Mouse (Mus musculus) 416B (cell line): ENCODE data around the gene Ttc30a2.
"Not testable (repeated sequence)": the region's sequence is repeated elsewhere in the genome, so short reads cannot be mapped to it uniquely, and the experiment has no call there.

Experiments used
- DNase-seq: peaks from one replicate; pipeline ENCODE4 v3.0.0; 2011; ENCODE audit warnings: low read depth

Gene Ttc30a2

GRCm38 (mm10) chr2:75977752-75978368, at the start of gene Ttc30a2:
Gene Ttc30a2, minus strand, starts transcription at chr2:75978170.
- peak; percentile 63 for DNase-seq

DNA sequence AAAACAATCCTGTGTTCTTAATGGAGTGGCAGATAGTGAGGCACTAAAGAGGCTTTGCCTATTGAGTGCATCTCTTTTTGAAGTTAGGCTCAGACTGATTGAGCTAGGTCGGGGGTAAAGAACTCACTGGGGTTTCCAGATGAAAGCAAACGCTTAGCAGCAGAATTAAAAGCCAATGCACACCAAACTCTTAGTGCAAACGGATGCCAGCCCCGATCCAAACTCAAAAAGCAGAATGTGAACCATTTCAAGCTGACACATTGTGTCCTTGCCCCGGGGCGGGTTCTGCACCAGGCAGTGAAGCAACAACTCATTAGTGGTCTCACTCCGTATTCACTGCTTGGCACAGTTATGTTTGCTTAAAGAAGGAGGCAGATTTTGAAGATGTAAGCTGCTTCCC, 38.9 kb upstream of the Ttc30a2 start:
- no peak for DNase-seq

GRCm38 (mm10) chr2:76016136-76016535, 38.2 kb upstream of the Ttc30a2 start:
- no peak for DNase-seq

DNA sequence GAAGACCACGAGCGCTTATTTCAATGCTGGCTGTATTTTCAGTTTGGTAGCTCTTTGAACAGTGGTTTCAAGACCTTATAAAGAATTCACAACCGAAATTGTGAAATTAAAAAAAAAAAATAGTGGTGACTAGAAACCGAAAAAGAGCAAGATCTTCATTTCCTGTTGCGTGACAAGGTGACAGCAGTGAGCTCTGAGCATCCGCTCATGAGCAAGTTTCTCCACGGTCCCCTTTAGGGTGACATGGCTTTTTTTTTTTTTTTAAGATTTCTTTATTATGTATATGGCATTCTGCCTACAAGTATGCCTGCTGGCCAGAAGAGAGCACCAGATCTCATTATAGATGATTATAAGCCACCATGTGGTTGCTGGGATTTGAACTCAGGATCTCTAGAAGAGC, 37.5 kb upstream of the Ttc30a2 start:
- DNase-seq, result no peak

- DNase-seq, result no peak
These were observed 36.7 kb upstream of the Ttc30a2 start for GRCm38 (mm10) chr2:76014659-76015058.

DNA sequence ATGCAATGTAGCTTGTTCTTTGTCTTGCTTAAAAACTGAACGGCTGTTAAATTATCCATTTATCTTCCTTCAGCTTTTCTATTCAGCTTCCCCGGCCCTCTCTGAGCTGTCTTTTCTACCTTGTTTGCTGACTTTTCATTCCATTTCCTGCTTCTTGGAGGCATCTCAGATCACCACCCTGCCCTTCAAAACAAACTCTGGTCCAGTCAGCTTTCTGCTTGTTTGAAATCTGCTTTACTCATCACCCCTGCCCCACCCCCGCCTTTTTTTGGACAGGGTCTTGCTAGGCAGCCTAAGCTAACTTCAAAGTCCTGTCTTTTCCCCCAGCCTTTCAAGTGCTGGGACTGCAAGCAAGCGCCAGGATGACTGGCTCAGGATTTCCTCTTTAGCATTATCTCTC, 28.2 kb upstream of the Ttc30a2 start:
- no peak for DNase-seq

GRCm38 (mm10) chr2:76002899-76003298, 24.9 kb upstream of the Ttc30a2 start:
- no peak for DNase-seq

- peak; percentile 63 for DNase-seq
These were observed 23.4 kb upstream of the Ttc30a2 start for GRCm38 (mm10) chr2:76001392-76001791.

DNA sequence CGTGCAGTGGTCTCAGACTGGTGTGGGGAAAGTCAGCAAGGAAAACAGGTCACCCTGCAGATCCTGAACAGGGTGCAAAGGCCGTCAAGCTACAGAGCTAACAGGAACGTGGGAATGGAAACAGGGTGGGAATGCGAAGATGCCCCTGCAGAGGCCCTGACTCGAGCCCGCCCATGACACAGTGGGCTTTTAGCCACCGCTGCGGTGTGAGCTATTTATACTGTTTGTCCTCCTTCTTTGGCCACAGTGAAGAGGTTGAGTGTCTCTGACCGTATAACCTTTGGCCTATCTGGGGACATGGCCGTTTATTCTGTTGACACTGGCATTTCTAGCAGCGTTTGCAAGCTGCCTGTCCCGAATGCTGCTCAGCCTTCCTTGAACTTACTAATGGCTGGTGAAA, 21.7 kb upstream of the Ttc30a2 start:
- no peak for DNase-seq

DNA sequence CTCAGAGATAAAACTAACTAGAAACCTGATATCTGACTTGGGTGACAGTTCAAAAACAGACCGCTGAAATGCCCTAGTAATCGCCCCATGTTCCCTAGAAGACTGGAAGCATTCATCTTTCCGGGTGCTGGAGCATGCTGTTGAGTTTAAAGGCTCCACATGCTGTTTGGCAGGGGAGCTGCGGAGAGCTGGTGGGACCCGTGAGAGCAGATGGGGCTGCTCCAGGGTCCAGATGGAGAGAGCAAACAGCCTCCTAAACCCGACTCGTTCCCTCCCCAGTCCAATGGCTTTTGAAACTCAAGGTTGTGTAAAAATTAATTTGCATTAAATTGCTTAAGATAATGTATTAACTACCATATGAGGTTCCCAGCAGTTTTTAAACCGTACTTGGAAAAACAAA, 20.7 kb upstream of the Ttc30a2 start:
- DNase-seq, result no peak

DNA sequence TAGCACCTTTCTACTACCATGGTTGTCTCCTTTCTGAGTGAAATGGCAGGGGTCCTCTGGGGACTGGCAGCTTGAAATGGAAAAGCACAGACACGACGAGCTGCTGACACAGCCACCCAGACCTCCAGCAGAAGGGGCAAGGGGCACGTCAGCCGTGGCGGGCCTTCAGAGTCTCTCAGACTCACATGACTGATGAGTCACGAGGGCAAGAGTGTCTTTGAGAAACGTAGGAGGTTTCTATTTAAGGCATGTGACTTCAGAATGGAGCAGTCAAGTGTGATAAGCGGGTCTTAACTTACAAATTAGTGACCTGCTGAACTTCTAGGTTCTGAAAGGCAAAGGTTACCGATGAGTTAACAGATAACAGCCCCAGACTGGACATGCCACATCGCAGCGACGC, 19.8 kb upstream of the Ttc30a2 start:
- peak; percentile 31 for DNase-seq

- no peak for DNase-seq
These were observed 16.9 kb upstream of the Ttc30a2 start for GRCm38 (mm10) chr2:75994841-75995240.

DNA sequence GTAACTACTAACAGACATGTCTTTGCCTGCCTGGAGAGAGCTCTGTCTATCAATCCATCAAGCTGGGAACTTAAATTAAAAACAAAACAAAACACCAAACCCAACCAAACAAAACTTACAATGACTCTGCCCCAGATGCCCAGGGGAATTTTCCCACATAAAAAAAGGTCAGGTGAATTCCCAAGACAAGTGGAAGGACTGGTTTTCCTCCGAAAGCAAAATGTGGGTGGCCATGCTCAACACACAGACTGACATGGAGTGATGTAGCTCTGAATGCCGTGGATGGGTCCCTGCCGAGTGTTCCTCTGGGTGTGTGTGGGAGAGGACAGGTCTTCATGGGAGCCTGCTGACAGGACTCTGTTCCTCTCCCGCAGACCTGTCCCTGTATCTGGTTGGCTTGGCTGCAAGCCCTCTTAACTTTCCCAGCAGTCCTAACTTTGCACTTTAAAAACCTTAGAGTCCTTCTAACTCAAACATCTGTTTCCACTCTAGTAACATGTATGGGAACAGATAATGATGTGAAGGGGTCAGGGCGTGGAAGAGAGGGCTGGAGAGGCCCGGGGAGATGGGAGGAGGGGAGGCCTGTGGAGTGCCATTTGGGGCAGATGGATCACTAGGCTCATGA, 13.7 kb upstream of the Ttc30a2 start:
- DNase-seq, result no peak

- DNase-seq, result peak; percentile 74
These were observed 13.0 kb upstream of the Ttc30a2 start for GRCm38 (mm10) chr2:75990885-75991539.

DNA sequence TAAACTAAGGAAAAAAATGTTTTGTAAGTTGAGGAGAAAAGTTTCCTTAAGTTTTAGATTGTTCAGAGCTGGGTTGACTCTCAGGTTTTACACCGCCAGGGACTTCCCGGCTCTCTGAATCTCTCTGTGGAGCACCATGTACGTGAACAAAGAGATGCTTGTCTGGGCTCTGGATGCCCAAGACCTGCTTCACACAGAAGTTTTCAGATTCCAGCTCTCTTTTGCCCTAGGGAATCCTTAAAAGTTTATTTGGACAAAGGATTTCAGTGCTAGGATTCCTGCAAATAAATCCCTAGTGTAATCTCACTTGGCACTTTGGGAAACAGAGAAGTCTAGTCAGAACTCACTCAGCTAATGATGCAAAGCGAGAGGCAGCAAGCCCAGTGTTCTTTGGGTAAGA, 11.7 kb upstream of the Ttc30a2 start:
- no peak for DNase-seq

GRCm38 (mm10) chr2:75988779-75989363, 10.9 kb upstream of the Ttc30a2 start:
- DNase-seq, result no peak

GRCm38 (mm10) chr2:75988378-75988777, 10.4 kb upstream of the Ttc30a2 start:
- DNase-seq, result no peak

DNA sequence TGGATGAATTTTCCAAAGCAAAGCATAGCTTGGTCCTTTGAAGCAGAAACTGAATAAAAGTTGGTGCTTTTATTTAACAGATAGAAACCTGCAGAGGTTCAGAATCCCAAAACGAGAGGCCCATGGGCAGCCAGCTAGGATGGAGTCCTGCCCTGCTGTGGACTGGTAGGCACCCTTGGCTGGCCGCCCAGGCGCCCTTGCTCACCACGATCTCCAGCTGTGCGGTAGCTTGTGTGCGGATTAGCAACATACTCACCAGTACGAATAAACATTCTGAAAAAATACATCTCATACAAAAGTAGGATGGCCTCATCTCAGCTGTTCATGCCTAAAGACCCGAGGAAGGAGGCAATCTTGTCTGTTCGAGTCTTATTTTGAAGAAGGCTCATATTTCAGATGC, 9.8 kb upstream of the Ttc30a2 start:
- DNase-seq, result no peak

DNA sequence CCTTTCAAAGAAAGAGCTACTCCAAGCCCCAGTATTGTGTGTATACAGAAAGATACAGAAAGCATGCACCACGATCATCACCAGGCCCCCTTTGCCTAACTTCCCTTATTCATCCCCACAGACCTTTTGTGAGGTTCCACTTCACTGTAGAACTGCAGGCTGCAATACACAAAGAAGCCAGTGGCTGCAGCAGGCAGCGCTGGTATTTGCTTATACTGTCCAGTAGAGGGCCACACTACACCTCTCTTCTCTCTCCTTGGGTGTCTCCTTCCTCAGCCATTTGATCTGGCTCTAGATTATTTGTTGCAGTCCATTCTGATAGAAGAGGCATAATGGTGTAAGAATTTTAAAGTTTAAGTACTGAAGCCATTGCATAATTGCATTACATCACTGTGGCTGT, 7.2 kb upstream of the Ttc30a2 start:
- DNase-seq, result peak; percentile 80

GRCm38 (mm10) chr2:75983847-75984246, 5.9 kb upstream of the Ttc30a2 start:
- no peak for DNase-seq

DNA sequence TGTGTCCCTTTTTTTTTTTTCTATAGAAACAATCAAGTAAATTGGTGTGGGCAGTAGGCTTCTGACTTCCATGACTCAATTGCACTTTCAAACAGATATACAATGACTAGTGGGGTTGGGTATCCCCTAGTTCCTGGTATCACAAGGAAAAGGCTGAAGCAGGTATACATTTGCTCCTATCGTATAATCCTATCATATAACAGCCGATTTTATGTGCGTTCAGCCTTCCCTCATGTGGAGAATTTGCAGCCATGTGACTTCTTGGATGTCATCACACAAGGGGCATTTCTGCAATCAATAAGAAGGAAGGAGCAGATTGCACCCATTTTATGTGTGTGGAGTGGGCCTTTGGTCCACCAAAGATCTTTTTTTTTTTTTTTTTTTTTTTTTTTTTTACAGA, 5.1 kb upstream of the Ttc30a2 start:
- no peak for DNase-seq

DNA sequence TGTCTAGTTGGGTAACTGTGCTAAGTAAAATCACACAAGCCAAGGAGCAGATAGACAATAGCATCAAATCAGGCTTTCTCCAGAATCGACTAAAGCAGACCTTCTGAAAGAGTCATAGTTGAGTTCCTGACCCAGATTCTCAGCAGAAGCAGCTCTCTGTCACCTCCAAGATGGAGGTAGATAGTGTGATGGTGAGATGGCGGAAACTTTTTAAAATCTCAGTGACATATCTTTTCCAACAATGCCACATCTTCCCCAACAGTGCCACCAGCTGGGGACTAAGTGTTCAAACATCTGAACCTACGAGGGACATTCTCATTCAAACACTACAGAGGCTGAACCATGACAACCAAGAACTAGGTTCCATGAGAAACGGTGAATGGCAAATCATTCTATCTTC, 4.7 kb upstream of the Ttc30a2 start:
- DNase-seq, result no peak

DNA sequence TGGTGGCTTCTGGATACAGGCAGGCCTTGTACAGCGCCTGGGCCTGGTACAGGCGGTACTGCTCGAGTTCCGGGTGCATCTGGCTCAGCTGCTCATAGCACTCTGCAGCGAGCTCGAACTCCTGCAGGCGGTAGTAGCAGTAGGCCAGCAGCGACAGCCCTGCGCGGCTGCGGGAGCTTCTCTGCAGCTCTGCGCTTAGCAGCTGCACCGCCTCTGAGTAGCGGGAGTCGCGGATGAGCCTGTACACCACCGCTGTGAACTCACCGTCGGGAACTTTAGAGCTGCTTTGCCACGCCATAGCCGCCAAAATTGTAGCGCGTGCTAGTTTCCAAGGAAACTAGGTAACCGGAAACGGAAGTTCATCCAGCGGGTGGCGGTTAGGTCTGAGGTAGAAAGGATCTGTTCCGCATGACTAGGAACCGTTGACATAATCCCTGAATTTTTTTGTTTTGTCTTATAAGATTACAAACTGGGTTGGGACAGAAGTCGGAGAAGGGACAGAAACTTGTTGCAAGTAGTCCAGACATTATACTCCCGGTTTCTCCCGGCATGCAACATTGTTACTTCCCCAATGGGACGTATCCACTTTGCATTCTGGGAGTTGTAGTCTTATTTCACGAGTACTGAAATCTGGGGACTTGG, 3.6 kb upstream of the Ttc30a2 start, which contains the start of gene Ttc30a1:
TSS of gene Ttc30a1 (minus strand) at position 528 of the 642 bp plus-strand sequence.
- DNase-seq, result not testable (repeated sequence)
